Comparison of ENCODE assay signal across 9 mouse cellular contexts in genomic region chr14:24822876-24823567, GRCm38 (mm10).
DNase-seq lines count a peak whose midpoint lies in the region; ATAC-seq and TF ChIP-seq lines count a peak whose summit lies in the region.
"Had no signal": no experiment of that assay in that cellular context is flagged by ENCODE, and none has a peak within 500 bp of the region (broad histone marks: within the 10 kb centered on the region; RNA-seq: fewer than 3 reads in every experiment).

No protein-coding gene starts in this region.

- no peak for DNase-seq in forebrain, embryonic 11.5 days (ENCODE audit: low spot score)
- DNase-seq in midbrain, postnatal 0 days (ENCODE audit: low spot score) = peak; percentile 14
- DNase-seq in left cerebral cortex, adult 2 months (ENCODE audit: extremely low spot score in 1 of 2, low spot score in 2 of 2) = peak; percentile 54 to 59
- peak; percentile 61 for DNase-seq in testis, postnatal 10 days (ENCODE audit: low spot score)
- DNase-seq in embryo, embryonic 10.5 days (ENCODE audit: low spot score) = no peak
- no peak for DNase-seq in cerebellum, postnatal 10 days

- no peak for TF ChIP-seq CTCF in midbrain, postnatal 0 days (IDR thresholded peaks at IDR 0.05)
- TF ChIP-seq CTCF in left cerebral cortex, adult 2 months (IDR thresholded peaks at IDR 0.05) = no peak

- WGBS in forebrain, embryonic 12.5 days = 91% methylated on average over 13 of the region's 13 CpGs
- 89% methylated on average over 13 of the region's 13 CpGs for WGBS in forebrain, embryonic 11.5 days
- 77% methylated on average over 13 of the region's 13 CpGs for WGBS in midbrain, postnatal 0 days
- 83% methylated on average over 13 of the region's 13 CpGs for WGBS in midbrain, embryonic 16.5 days

- H3K27me3 ChIP-seq in forebrain, embryonic 12.5 days = no peaks in the 10 kb centered on the region
- no peaks in the 10 kb centered on the region for H3K27me3 ChIP-seq in forebrain, embryonic 11.5 days (ENCODE audit: control insufficient read depth, insufficient read depth, low read length)
- H3K27me3 ChIP-seq in midbrain, postnatal 0 days (ENCODE audit: insufficient read depth, low read length) = no peaks in the 10 kb centered on the region
- no peaks in the 10 kb centered on the region for H3K27me3 ChIP-seq in midbrain, embryonic 16.5 days (ENCODE audit: control insufficient read depth, insufficient read depth, low read depth, low read length)

- no peak for ATAC-seq in forebrain, embryonic 12.5 days (ENCODE audit: low FRiP score)
- no peak for ATAC-seq in forebrain, embryonic 11.5 days (replicated peaks; ENCODE audit: low FRiP score)
- ATAC-seq in midbrain, postnatal 0 days (ENCODE audit: low FRiP score) = no peak
- ATAC-seq in midbrain, embryonic 16.5 days = no peak

- intact Hi-C loops in left cerebral cortex, adult 2 months (cut with DNase I) = loop anchor here (2.0 to 10.0 kb wide), 2 partner anchors 44 to 632 kb away; partner anchors contain the start of gene Zmiz1

- H3K4me2 ChIP-seq in forebrain, embryonic 12.5 days = no peak overlapping the region
- H3K4me2 ChIP-seq in forebrain, embryonic 11.5 days (ENCODE audit: low read depth, low read length, severe bottlenecking) = no peak overlapping the region
- no peak overlapping the region for H3K4me2 ChIP-seq in midbrain, postnatal 0 days (ENCODE audit: low read depth, low read length, poor library complexity, severe bottlenecking)
- no peak overlapping the region for H3K4me2 ChIP-seq in midbrain, embryonic 16.5 days (ENCODE audit: low read length)

- H3K4me1 ChIP-seq in forebrain, embryonic 12.5 days = peaks cover 38% of the 10 kb centered on the region
- peaks cover 29% of the 10 kb centered on the region for H3K4me1 ChIP-seq in forebrain, embryonic 11.5 days (replicated peaks; ENCODE audit: control insufficient read depth, insufficient read depth, low read length)
- peaks cover 12% of the 10 kb centered on the region for H3K4me1 ChIP-seq in midbrain, postnatal 0 days (ENCODE audit: insufficient read depth, low read length)
- H3K4me1 ChIP-seq in midbrain, embryonic 16.5 days (ENCODE audit: control insufficient read depth, insufficient read depth, low read length) = peaks cover 26% of the 10 kb centered on the region

- H3K27ac ChIP-seq in forebrain, embryonic 12.5 days = peak overlapping the region; percentile 31; the same call in 1 of the 2 replicates
- no peak overlapping the region for H3K27ac ChIP-seq in forebrain, embryonic 11.5 days (ENCODE audit: low read depth, low read length)
- H3K27ac ChIP-seq in midbrain, postnatal 0 days (ENCODE audit: low read depth, low read length) = no peak overlapping the region
- no peak overlapping the region for H3K27ac ChIP-seq in midbrain, embryonic 16.5 days (ENCODE audit: low read length)
- peak overlapping the region; percentile 29 for H3K27ac ChIP-seq in left cerebral cortex, adult 2 months
- H3K27ac ChIP-seq: liver, embryonic 14.5 days had no signal

- H3K4me3 ChIP-seq in forebrain, embryonic 12.5 days (replicated peaks) = no peak overlapping the region
- no peak overlapping the region for H3K4me3 ChIP-seq in forebrain, embryonic 11.5 days (ENCODE audit: low read depth, low read length)
- H3K4me3 ChIP-seq in midbrain, postnatal 0 days (ENCODE audit: low read depth, low read length) = no peak overlapping the region
- no peak overlapping the region for H3K4me3 ChIP-seq in midbrain, embryonic 16.5 days (ENCODE audit: low read depth, low read length)
- no peak overlapping the region for H3K4me3 ChIP-seq in left cerebral cortex, adult 2 months

- H3K36me3 ChIP-seq in forebrain, embryonic 12.5 days (replicated peaks) = no peaks in the 10 kb centered on the region
- H3K36me3 ChIP-seq in forebrain, embryonic 11.5 days (ENCODE audit: control insufficient read depth, insufficient read depth, low read length) = no peaks in the 10 kb centered on the region
- H3K36me3 ChIP-seq in midbrain, postnatal 0 days (ENCODE audit: insufficient read depth, low read length) = no peaks in the 10 kb centered on the region
- no peaks in the 10 kb centered on the region for H3K36me3 ChIP-seq in midbrain, embryonic 16.5 days (ENCODE audit: control insufficient read depth, insufficient read depth, low read length)

- H3K9me3 ChIP-seq in forebrain, embryonic 12.5 days = no peaks in the 10 kb centered on the region
- H3K9me3 ChIP-seq in forebrain, embryonic 11.5 days (ENCODE audit: control insufficient read depth, low read length) = no peaks in the 10 kb centered on the region
- H3K9me3 ChIP-seq in midbrain, postnatal 0 days (ENCODE audit: low read length) = no peaks in the 10 kb centered on the region
- no peaks in the 10 kb centered on the region for H3K9me3 ChIP-seq in midbrain, embryonic 16.5 days (replicated peaks; ENCODE audit: control insufficient read depth, low read length, poor library complexity, severe bottlenecking)

- no peak overlapping the region for H3K9ac ChIP-seq in forebrain, embryonic 12.5 days
- H3K9ac ChIP-seq in forebrain, embryonic 11.5 days (ENCODE audit: low read length) = no peak overlapping the region
- no peak overlapping the region for H3K9ac ChIP-seq in midbrain, postnatal 0 days (replicated peaks; ENCODE audit: low read length, poor library complexity, severe bottlenecking)
- no peak overlapping the region for H3K9ac ChIP-seq in midbrain, embryonic 16.5 days (ENCODE audit: low read depth, low read length)
- H3K9ac ChIP-seq: liver, embryonic 14.5 days had no signal

Comparison
In these comparisons a context has a peak if more than half of its experiments do, and no peak if none do; other contexts are left out.
1. H3K27ac ChIP-seq: peak in forebrain, embryonic 12.5 days (single experiment) and left cerebral cortex, adult 2 months (single experiment); none in forebrain, embryonic 11.5 days (single experiment), midbrain, postnatal 0 days (single experiment) and midbrain, embryonic 16.5 days (single experiment).
2. DNase-seq: peak in midbrain, postnatal 0 days (single experiment), left cerebral cortex, adult 2 months (2 of 2) and testis, postnatal 10 days (single experiment); none in forebrain, embryonic 11.5 days (single experiment), embryo, embryonic 10.5 days (single experiment) and cerebellum, postnatal 10 days (0 of 2).